Mouse (Mus musculus): ENCODE results near the gene Fkbp8. TPM values are rescaled to one million over a fixed set of nuclear protein-coding genes. Genes with fewer than 3 reads are reported as not detected.
A peak's percentile ranks its signal among the peaks of the same experiment; 100 is the strongest.

Gene Fkbp8
- total and polyA plus RNA-seq, 3 experiments = 116 to 179 (median 135) TPM

GRCm38 (mm10) chr8:70492664-70493640 is 34.6 kb upstream of the Fkbp8 start, which contains the start of gene Crlf1:
Gene Crlf1, plus strand, starts transcription at chr8:70493158.
- 1% methylated on average over 92 of the region's 93 CpGs for WGBS
- Histone ChIP-seq H3K27me3 (ENCODE audit: control insufficient read depth, insufficient read depth, low read length) (peaks cover 29% of the 10 kb centered on the region), H3K79me2 (replicated peaks; ENCODE audit: control insufficient read depth, insufficient read depth, low read length) (no peaks in the 10 kb centered on the region), H3K4me3 (peak within 1 kb of the TSS; percentile 40), H3K27ac (no peak within 1 kb of the TSS), H3K9ac (ENCODE audit: low read depth, low read length) (peak within 1 kb of the TSS; percentile 43; the same call in 1 of the 2 replicates), H3K36me3 (ENCODE audit: control insufficient read depth, insufficient read depth, low read length) (no peaks in the 10 kb centered on the region), H3K4me1 (ENCODE audit: control insufficient read depth, insufficient read depth, low read length) (peaks cover 5% of the 10 kb centered on the region)
- no peak for TF ChIP-seq CTCF (IDR thresholded peaks at IDR 0.05)
- no peak for TF ChIP-seq POLR2A (IDR thresholded peaks at IDR 0.05; ENCODE audit: insufficient read depth, low read depth, low read length)
- no peak for TF ChIP-seq EP300 (IDR thresholded peaks at IDR 0.05; ENCODE audit: insufficient read depth, low read depth, low read length)
- DNase-seq = no peak
- intact Hi-C loops (cut with DNase I) = no loop called here

GRCm38 (mm10) chr8:70493692-70494415 is 33.7 kb upstream of the Fkbp8 start:
- Histone ChIP-seq H3K27me3 (ENCODE audit: control insufficient read depth, insufficient read depth, low read length) (peaks cover 22% of the 10 kb centered on the region), H3K4me3 (no peak overlapping the region; the same call in 1 of the 2 replicates), H3K79me2 (replicated peaks; ENCODE audit: control insufficient read depth, insufficient read depth, low read length) (no peaks in the 10 kb centered on the region), H3K36me3 (ENCODE audit: control insufficient read depth, insufficient read depth, low read length) (no peaks in the 10 kb centered on the region), H3K9ac (ENCODE audit: low read depth, low read length) (no peak overlapping the region), H3K27ac (no peak overlapping the region), H3K4me1 (ENCODE audit: control insufficient read depth, insufficient read depth, low read length) (peaks cover 3% of the 10 kb centered on the region; the same call in 1 of the 2 replicates)
- no peak for DNase-seq
- TF ChIP-seq CTCF (IDR thresholded peaks at IDR 0.05) (no peak), POLR2A (IDR thresholded peaks at IDR 0.05; ENCODE audit: insufficient read depth, low read depth, low read length) (no peak)
- 2% methylated on average over 47 of the region's 47 CpGs for WGBS
- intact Hi-C loops (cut with DNase I) = no loop called here

- 8% methylated on average over 28 of the region's 28 CpGs for WGBS
- H3K36me3 ChIP-seq (ENCODE audit: control insufficient read depth, insufficient read depth, low read length) = no peaks in the 10 kb centered on the region
- no peaks in the 10 kb centered on the region for H3K4me1 ChIP-seq (ENCODE audit: control insufficient read depth, insufficient read depth, low read length)
- H3K79me2 ChIP-seq (replicated peaks; ENCODE audit: control insufficient read depth, insufficient read depth, low read length) = no peaks in the 10 kb centered on the region
- TF ChIP-seq EP300 (IDR thresholded peaks at IDR 0.05; ENCODE audit: insufficient read depth, low read depth, low read length) = no peak
- TF ChIP-seq CTCF (IDR thresholded peaks at IDR 0.05) = no peak
- TF ChIP-seq POLR2A (IDR thresholded peaks at IDR 0.05; ENCODE audit: insufficient read depth, low read depth, low read length) = no peak
- no peak overlapping the region for H3K9ac ChIP-seq (ENCODE audit: low read depth, low read length)
- no peak overlapping the region for H3K27ac ChIP-seq
- DNase-seq = no peak
- intact Hi-C loops (cut with DNase I) = no loop called here
- H3K4me3 ChIP-seq = no peak overlapping the region
- H3K27me3 ChIP-seq (ENCODE audit: control insufficient read depth, insufficient read depth, low read length) = peaks cover 20% of the 10 kb centered on the region
These were observed 33.0 kb upstream of the Fkbp8 start for GRCm38 (mm10) chr8:70494416-70494945.

GRCm38 (mm10) chr8:70495001-70495770 is 32.3 kb upstream of the Fkbp8 start:
- no peaks in the 10 kb centered on the region for H3K36me3 ChIP-seq (ENCODE audit: control insufficient read depth, insufficient read depth, low read length)
- 21% methylated on average over 21 of the region's 21 CpGs for WGBS
- H3K4me3 ChIP-seq = no peak overlapping the region
- no peak overlapping the region for H3K27ac ChIP-seq
- H3K9ac ChIP-seq (ENCODE audit: low read depth, low read length) = no peak overlapping the region
- H3K79me2 ChIP-seq (replicated peaks; ENCODE audit: control insufficient read depth, insufficient read depth, low read length) = no peaks in the 10 kb centered on the region
- peaks cover 17% of the 10 kb centered on the region for H3K27me3 ChIP-seq (ENCODE audit: control insufficient read depth, insufficient read depth, low read length)
- intact Hi-C loops (cut with DNase I) = no loop called here
- H3K4me1 ChIP-seq (ENCODE audit: control insufficient read depth, insufficient read depth, low read length) = no peaks in the 10 kb centered on the region
- no peak for DNase-seq
- no peak for TF ChIP-seq POLR2A (IDR thresholded peaks at IDR 0.05; ENCODE audit: insufficient read depth, low read depth, low read length)

GRCm38 (mm10) chr8:70495771-70496062 is 31.8 kb upstream of the Fkbp8 start:
- Histone ChIP-seq H3K4me3 (no peak overlapping the region), H3K9ac (ENCODE audit: low read depth, low read length) (no peak overlapping the region), H3K27ac (no peak overlapping the region), H3K36me3 (ENCODE audit: control insufficient read depth, insufficient read depth, low read length) (no peaks in the 10 kb centered on the region), H3K79me2 (replicated peaks; ENCODE audit: control insufficient read depth, insufficient read depth, low read length) (no peaks in the 10 kb centered on the region), H3K4me1 (ENCODE audit: control insufficient read depth, insufficient read depth, low read length) (no peaks in the 10 kb centered on the region), H3K27me3 (ENCODE audit: control insufficient read depth, insufficient read depth, low read length) (peaks cover 18% of the 10 kb centered on the region)
- TF ChIP-seq POLR2A (IDR thresholded peaks at IDR 0.05; ENCODE audit: insufficient read depth, low read depth, low read length) = no peak
- TF ChIP-seq EP300 (IDR thresholded peaks at IDR 0.05; ENCODE audit: insufficient read depth, low read depth, low read length) = no peak
- no peak for TF ChIP-seq CTCF (IDR thresholded peaks at IDR 0.05)
- DNase-seq = no peak
- intact Hi-C loops (cut with DNase I) = no loop called here
- 24% methylated on average over 12 of the region's 12 CpGs for WGBS
